Mouse (Mus musculus) neural tube, embryonic 11.5 days (tissue): Measurements from ENCODE around the gene Pde4d. TPM values are rescaled to one million over a fixed set of nuclear protein-coding genes. Genes with fewer than 3 reads are reported as not detected.

Experiments
- ATAC-seq: fragments of 200-750 bp; cut with Nextera tagmentation; 2 replicates; pipeline ENCODE4 v1.8.0; 2017; ENCODE audit warnings: moderate number of reproducible peaks, mild to moderate bottlenecking, moderate TSS enrichment, moderate library complexity; ENCODE audit not compliant: insufficient read depth, low FRiP score, low TSS enrichment
- DNase-seq: peaks from one replicate; pipeline ENCODE4 v3.0.0-alpha.2; 2015; ENCODE audit warnings: low spot score
- H3K27ac ChIP-seq: fragments of 300-500 bp; sonication (generic); 2 replicates; pipeline ENCODE4 v1.5.1; 2014; ENCODE audit warnings: low read depth, mild to moderate bottlenecking, low read length
- H3K27me3 ChIP-seq: fragments of 300-500 bp; sonication (generic); 2 replicates; pipeline ENCODE4 v1.6.1; 2014; ENCODE audit warnings: mild to moderate bottlenecking, low read length, mixed read lengths; ENCODE audit not compliant: control insufficient read depth, insufficient read depth
- H3K36me3 ChIP-seq: fragments of 300-500 bp; sonication (generic); 2 replicates; pipeline ENCODE4 v1.6.1; 2014; ENCODE audit warnings: mild to moderate bottlenecking, low read length, moderate library complexity, mixed read lengths; ENCODE audit not compliant: control insufficient read depth, insufficient read depth
- H3K4me1 ChIP-seq: fragments of 300-500 bp; sonication (generic); 2 replicates; pipeline ENCODE4 v1.6.1; 2014; ENCODE audit warnings: low read length, mixed read lengths; ENCODE audit not compliant: control insufficient read depth, insufficient read depth
- H3K4me2 ChIP-seq: fragments of 300-500 bp; sonication (generic); 2 replicates; pipeline ENCODE4 v1.6.1; 2014; ENCODE audit warnings: low read depth, mild to moderate bottlenecking, moderate library complexity
- H3K4me3 ChIP-seq: fragments of 300-500 bp; sonication (generic); 2 replicates; pipeline ENCODE4 v1.5.1; 2014; ENCODE audit warnings: low read depth, low read length
- H3K9ac ChIP-seq: fragments of 300-500 bp; sonication (generic); 2 replicates; pipeline ENCODE4 v1.6.1; 2014; ENCODE audit warnings: mild to moderate bottlenecking, low read length
- H3K9me3 ChIP-seq: fragments of 300-500 bp; sonication (generic); 2 replicates; pipeline ENCODE4 v1.6.1; 2016; ENCODE audit warnings: low read length; ENCODE audit not compliant: control insufficient read depth
- WGBS: fragments of 180-500 bp; shearing (Covaris S2); extraction: QIAGEN DNeasy Blood & Tissue Kit; methylation state at CpG from one replicate; pipeline ENCODE4 v1.1.7; 2014; 5-methylcytosine and 5-hydroxymethylcytosine counted together
- polyA plus RNA-seq: library from polyadenylated mRNA; unstranded; fragments of >200 nt; fragmentation: Nextera tagmentation; extraction: Ambion mirVana; gene quantifications from 2 replicates; pipeline ENCODE4 v1.2.1, GENCODE M21; 2014

Pde4d gene
- polyA plus RNA-seq, 1 experiment from 2014 or later = 11.1 TPM

DNA sequence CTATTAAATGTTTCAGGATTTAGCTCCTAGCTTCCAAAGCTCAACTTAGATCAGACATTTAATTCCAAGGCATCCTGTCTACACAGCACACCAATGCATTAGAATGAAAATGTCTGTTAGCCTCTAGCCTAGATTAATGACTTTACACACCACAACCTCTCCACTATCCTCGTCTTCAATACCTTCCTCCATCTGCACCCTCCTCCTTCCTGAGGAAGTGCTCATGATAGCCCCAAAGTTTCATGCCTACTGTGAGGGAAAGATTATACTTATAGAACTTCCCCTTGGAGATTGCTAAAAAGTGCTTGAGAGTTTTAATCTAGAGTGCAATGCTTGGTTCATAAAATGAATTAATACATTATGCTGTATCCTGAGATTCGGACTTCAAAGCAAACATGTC, 487.5 kb downstream of the Pde4d start:
- Histone ChIP-seq H3K4me2 (no peak overlapping the region), H3K27me3 (no peaks in the 10 kb centered on the region), H3K4me3 (no peak overlapping the region), H3K36me3 (no peaks in the 10 kb centered on the region), H3K4me1 (no peaks in the 10 kb centered on the region), H3K9me3 (no peaks in the 10 kb centered on the region), H3K27ac (no peak overlapping the region), H3K9ac (no peak overlapping the region)
- DNase-seq (no peak), ATAC-seq (no peak)
- WGBS = 68% methylated on average over 2 of the region's 2 CpGs

- H3K9ac ChIP-seq = no peak overlapping the region
- H3K4me2 ChIP-seq = no peak overlapping the region
- DNase-seq (no peak), ATAC-seq (no peak)
- no peaks in the 10 kb centered on the region for H3K36me3 ChIP-seq
- no peak overlapping the region for H3K4me3 ChIP-seq
- no peaks in the 10 kb centered on the region for H3K9me3 ChIP-seq
- WGBS = 81% methylated on average over 1 of the region's 1 CpGs
- H3K27me3 ChIP-seq = no peaks in the 10 kb centered on the region
- no peaks in the 10 kb centered on the region for H3K4me1 ChIP-seq
- H3K27ac ChIP-seq = no peak overlapping the region
These were observed 503.2 kb downstream of the Pde4d start for GRCm38 (mm10) chr13:108952911-108953310.

- no peak overlapping the region for H3K4me3 ChIP-seq
- no peaks in the 10 kb centered on the region for H3K27me3 ChIP-seq
- DNase-seq = no peak
- H3K9me3 ChIP-seq = no peaks in the 10 kb centered on the region
- H3K36me3 ChIP-seq = no peaks in the 10 kb centered on the region
- ATAC-seq = no peak
- H3K27ac ChIP-seq = no peak overlapping the region
- H3K4me2 ChIP-seq = no peak overlapping the region
- H3K9ac ChIP-seq = no peak overlapping the region
- no peaks in the 10 kb centered on the region for H3K4me1 ChIP-seq
- 88% methylated on average over 4 of the region's 4 CpGs for WGBS
These were observed 506.3 kb downstream of the Pde4d start for GRCm38 (mm10) chr13:108956059-108956458.

GRCm38 (mm10) chr13:108964056-108964455, 514.3 kb downstream of the Pde4d start:
- H3K4me1 ChIP-seq = no peaks in the 10 kb centered on the region
- no peak for ATAC-seq
- H3K4me3 ChIP-seq = no peak overlapping the region
- no peak overlapping the region for H3K9ac ChIP-seq
- H3K9me3 ChIP-seq = no peaks in the 10 kb centered on the region
- H3K27me3 ChIP-seq = no peaks in the 10 kb centered on the region
- H3K36me3 ChIP-seq = no peaks in the 10 kb centered on the region
- no peak overlapping the region for H3K4me2 ChIP-seq
- WGBS = 80% methylated on average over 2 of the region's 2 CpGs
- H3K27ac ChIP-seq = no peak overlapping the region
- DNase-seq = no peak

DNA sequence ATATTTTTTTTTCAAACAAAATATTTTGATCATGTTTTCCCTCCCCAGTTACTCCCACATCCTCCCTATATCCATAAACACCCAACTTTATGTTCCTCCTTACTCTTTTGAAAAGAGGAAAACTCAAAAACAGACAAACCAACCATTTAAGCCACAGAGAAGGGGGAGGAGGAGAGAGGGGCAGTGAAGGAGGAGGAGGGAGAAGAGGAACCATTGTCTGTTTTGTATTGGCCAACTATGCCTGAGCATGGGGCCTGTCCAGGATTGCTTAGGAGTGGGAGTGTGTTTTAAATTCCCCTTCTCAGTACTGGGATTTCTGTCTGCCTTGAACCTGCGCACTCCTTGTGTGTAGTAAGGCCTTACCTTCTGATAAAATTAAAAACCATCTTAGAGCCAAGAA, 531.4 kb downstream of the Pde4d start:
- no peaks in the 10 kb centered on the region for H3K36me3 ChIP-seq
- no peaks in the 10 kb centered on the region for H3K4me1 ChIP-seq
- H3K9ac ChIP-seq = no peak overlapping the region
- WGBS = 95% methylated on average over 1 of the region's 1 CpGs
- H3K27me3 ChIP-seq = no peaks in the 10 kb centered on the region
- no peak overlapping the region for H3K4me2 ChIP-seq
- H3K27ac ChIP-seq = no peak overlapping the region
- H3K9me3 ChIP-seq = no peaks in the 10 kb centered on the region
- DNase-seq (no peak), ATAC-seq (no peak)
- no peak overlapping the region for H3K4me3 ChIP-seq

- Histone ChIP-seq H3K4me2 (no peak overlapping the region), H3K4me3 (no peak overlapping the region), H3K9me3 (no peaks in the 10 kb centered on the region), H3K27me3 (no peaks in the 10 kb centered on the region), H3K4me1 (no peaks in the 10 kb centered on the region), H3K9ac (no peak overlapping the region), H3K36me3 (no peaks in the 10 kb centered on the region), H3K27ac (no peak overlapping the region)
- DNase-seq (no peak), ATAC-seq (no peak)
- 75% methylated on average over 2 of the region's 2 CpGs for WGBS
These were observed 549.0 kb downstream of the Pde4d start for GRCm38 (mm10) chr13:108998739-108999138.

DNA sequence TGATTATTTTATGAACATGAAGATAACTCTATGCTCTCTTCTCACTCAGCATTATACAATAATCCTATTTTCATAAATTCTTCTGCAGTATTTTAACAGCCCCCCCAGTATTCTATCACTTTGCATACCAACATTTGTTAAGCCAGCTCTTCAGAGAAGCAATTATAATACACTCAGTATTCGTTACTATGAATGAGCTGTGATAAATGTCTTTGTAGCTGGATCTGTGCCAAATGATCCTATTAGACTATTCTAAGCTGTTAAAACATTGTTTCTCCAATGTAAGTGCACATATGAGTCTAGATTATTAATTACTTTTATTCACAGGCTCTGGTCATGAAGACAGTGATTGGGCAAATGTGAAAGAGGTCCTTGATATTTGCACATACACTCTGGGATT, 575.0 kb downstream of the Pde4d start:
- Histone ChIP-seq H3K4me2 (no peak overlapping the region), H3K36me3 (no peaks in the 10 kb centered on the region), H3K4me3 (no peak overlapping the region), H3K9me3 (no peaks in the 10 kb centered on the region), H3K4me1 (no peaks in the 10 kb centered on the region), H3K27me3 (no peaks in the 10 kb centered on the region), H3K9ac (no peak overlapping the region), H3K27ac (no peak overlapping the region)
- DNase-seq (no peak), ATAC-seq (no peak)
- WGBS = 69% methylated on average over 1 of the region's 1 CpGs

- ATAC-seq (no peak), DNase-seq (no peak)
- Histone ChIP-seq H3K4me3 (no peak overlapping the region), H3K4me1 (no peaks in the 10 kb centered on the region), H3K9me3 (no peaks in the 10 kb centered on the region), H3K27me3 (no peaks in the 10 kb centered on the region), H3K27ac (no peak overlapping the region), H3K36me3 (no peaks in the 10 kb centered on the region), H3K4me2 (no peak overlapping the region), H3K9ac (no peak overlapping the region)
- 78% methylated on average over 7 of the region's 7 CpGs for WGBS
These were observed 597.4 kb downstream of the Pde4d start for GRCm38 (mm10) chr13:109047126-109047525.

DNA sequence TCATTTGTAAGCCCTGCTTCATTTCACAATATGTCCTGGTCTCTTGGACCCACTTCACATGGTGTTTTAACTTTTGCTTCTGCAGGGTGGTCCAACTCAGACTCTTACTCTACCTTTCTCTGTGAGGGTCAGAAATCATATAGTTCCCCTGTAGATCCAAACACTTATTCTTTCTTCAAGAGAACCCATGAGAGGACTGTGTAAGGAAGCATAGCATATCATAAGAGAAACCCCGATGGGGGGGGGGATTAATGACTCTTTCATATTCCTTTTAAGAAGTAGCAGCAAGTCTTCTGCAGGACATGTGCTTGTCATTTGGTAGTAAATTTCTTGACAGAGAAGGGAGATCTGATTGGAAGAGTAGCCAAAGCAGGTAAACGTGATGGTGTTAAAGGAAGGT, 603.1 kb downstream of the Pde4d start:
- Histone ChIP-seq H3K4me2 (no peak overlapping the region), H3K27ac (no peak overlapping the region), H3K4me1 (no peaks in the 10 kb centered on the region), H3K9me3 (no peaks in the 10 kb centered on the region), H3K36me3 (no peaks in the 10 kb centered on the region), H3K9ac (no peak overlapping the region), H3K4me3 (no peak overlapping the region), H3K27me3 (no peaks in the 10 kb centered on the region)
- WGBS = 82% methylated on average over 2 of the region's 2 CpGs
- no peak for DNase-seq
- no peak; the same call in 1 of the 2 replicates for ATAC-seq
